Mouse (Mus musculus): ENCODE data around the gene Gpsm1.

GRCm38 (mm10) chr2:26286391-26286790, 28.9 kb upstream of the Gpsm1 start:
- TF ChIP-seq POLR2A (IDR thresholded peaks at IDR 0.05; ENCODE audit: borderline replicate concordance, extremely low read depth, insufficient read depth, insufficient read length, poor library complexity, severe bottlenecking) (no peak), CTCF (IDR thresholded peaks at IDR 0.05; ENCODE audit: borderline replicate concordance, extremely low read depth, insufficient read depth, insufficient read length) (no peak)
